Mouse (Mus musculus) heart, adult 8-10 months (tissue): ENCODE measurements at regions not wholly inside any gene's neighbourhood (a gene's known extent, or its start where the extent isn't known, plus 50 kb on each side); places are given as distances from the start of the nearest gene placed in this dataset.

Experiments used
- DNase-seq: peaks from one replicate; pipeline ENCODE4 v3.0.0; 2022; ENCODE audit warnings: low spot score

- DNase-seq, result no peak
Measured at GRCm38 (mm10) chr9:117693001-117693400, 63.3 kb upstream of the Rbms3 start.

GRCm38 (mm10) chr9:117692486-117692885 lies 62.8 kb upstream of the Rbms3 start:
- no peak for DNase-seq

GRCm38 (mm10) chr9:117689946-117690345 lies 60.2 kb upstream of the Rbms3 start:
- DNase-seq, result no peak
